Mouse (Mus musculus) bone marrow, adult 2 months (tissue): ENCODE results near the gene Txndc16.
A peak's percentile ranks its signal among the peaks of the same experiment; 100 is the strongest.

Experiments
- CTCF ChIP-seq: fragments of 200-500 bp; IDR thresholded peaks from 2 replicates; pipeline ENCODE4 v1.5.1; 2011; ENCODE audit warnings: low read length, control low read depth; ENCODE audit not compliant: control insufficient read depth, insufficient read depth
- POLR2A ChIP-seq: fragments of 200-500 bp; IDR thresholded peaks from 2 replicates; pipeline ENCODE4 v1.6.1; 2011; ENCODE audit warnings: low read depth, mild to moderate bottlenecking, control low read depth, low read length, borderline replicate concordance; ENCODE audit not compliant: control insufficient read depth

GRCm38 (mm10) chr14:45220090-45220956, at the start of gene Txndc16:
- TF ChIP-seq CTCF (no peak), POLR2A (peak; percentile 29; the same call in 1 of the 2 replicates)
